Mouse (Mus musculus) inflammation-experienced regulatory T-cells, adult 6 months (primary cell): Measurements from ENCODE around the gene Rps6ka2. TPM values are rescaled to one million over a fixed set of nuclear protein-coding genes. Genes with fewer than 3 reads are reported as not detected.
A peak's percentile ranks its signal among the peaks of the same experiment; 100 is the strongest.
"Not testable (repeated sequence)": the region's sequence is repeated elsewhere in the genome, so short reads cannot be mapped to it uniquely, and the experiment has no call there.

Experiments
- ATAC-seq: one replicate; pipeline ENCODE4 v1.8.0; 2017
- polyA plus RNA-seq, 3 experiments: library from polyadenylated mRNA; unstranded; fragments of 100-300 nt; shearing (Covaris generic); gene quantifications; one replicate each; pipeline ENCODE4 v1.2.1; 2017

The Rps6ka2 gene
- 1 to 10 TPM in 1 of 3 experiments, under 1 TPM in 2; 0.34 to 1.1 (median 0.66) TPM for polyA plus RNA-seq

DNA sequence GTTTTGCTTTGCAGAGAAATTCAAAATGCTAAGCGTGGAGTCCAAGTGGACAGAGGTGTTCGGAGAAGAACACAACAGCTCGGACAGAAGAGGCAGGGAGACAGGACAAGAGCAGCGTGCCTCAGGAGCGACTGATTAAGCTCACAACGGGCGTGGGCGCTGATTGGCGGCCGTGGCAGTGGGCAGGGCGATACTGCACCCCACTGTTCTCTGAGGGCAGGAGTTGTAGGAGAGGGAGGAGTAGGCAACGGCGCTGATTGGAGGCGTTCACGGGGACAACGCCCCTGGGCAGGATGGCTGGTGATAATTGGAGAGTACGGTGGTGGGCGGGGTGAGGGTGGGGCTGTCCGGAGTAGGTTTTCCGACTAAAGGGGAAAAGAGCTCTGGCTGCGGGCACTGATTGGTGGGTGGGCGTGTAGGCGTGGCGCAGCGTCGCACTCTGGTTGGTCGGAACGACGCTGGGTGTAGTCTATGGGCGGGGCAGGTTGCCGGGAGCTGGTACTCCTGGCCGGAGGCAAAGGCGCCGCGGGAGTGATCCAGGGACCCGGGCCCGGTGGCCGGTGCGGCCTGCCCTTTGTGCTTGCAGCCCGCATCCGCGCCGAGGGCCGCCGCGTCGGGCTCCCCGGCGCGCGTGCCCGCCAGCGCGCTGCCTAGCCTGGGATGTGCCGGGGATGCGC is at the start of gene Rps6ka2:
Gene Rps6ka2, plus strand, starts transcription at position 489 of the 677 bp plus-strand sequence.
- ATAC-seq, result peak; percentile 97

DNA sequence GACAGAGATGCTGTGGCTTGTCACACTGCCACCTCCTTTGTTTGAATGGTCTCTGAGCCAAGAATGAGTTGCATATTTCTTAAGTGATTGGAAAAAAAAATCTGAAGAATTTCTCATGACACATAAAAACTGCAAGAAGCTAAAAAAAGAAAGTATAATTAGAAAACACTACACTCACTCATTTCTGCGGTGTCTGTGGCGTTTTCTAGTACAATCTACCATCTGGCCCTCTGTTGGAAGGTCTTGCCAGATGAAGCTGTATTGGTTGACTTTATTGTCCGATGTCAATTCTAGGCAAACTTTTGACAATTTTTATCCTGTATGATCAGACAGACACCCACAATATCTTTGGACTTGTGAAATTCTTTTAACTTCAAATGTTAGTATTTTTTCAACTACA is 49.1 kb upstream of the Rps6ka2 start:
- not testable (repeated sequence) for ATAC-seq

DNA sequence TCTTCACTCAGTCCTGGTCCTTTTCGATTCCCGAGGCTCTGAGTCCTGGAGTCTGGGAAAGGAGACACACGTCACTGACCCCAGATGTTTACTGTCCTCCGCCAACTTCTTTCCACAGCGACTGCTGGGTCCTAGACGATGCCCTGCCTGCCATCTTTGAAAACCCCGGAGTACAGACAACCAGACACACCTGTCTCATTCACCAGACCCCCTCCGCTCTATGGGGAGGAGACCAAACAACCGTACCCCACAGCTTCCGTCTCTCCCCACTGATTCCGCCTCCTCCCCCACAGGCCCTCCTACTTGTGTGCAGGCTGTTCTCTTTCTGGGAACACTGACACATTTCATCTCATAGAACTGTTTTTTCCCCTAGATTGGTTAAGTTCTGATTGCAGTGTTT is 47.4 kb upstream of the Rps6ka2 start:
- not testable (repeated sequence) for ATAC-seq

DNA sequence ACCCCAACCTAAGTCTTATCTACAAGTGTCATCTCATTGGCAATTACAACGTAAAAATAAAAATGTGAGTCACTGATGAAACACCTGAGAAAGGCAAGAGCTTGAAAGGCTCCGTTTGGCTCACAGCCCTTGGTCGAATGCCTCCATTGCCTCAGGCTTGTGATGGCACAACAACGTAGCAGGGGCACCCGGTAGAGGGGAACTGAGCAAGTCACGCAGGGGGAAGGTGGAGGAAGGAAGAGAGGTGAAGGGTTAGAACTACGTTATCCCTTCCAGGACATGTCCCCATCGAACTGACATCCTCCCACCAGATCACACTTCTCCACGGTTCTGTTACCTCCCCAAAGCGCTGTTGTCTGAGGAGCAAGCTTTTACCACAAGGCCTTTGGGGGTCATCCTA is 43.4 kb upstream of the Rps6ka2 start:
- not testable (repeated sequence) for ATAC-seq

DNA sequence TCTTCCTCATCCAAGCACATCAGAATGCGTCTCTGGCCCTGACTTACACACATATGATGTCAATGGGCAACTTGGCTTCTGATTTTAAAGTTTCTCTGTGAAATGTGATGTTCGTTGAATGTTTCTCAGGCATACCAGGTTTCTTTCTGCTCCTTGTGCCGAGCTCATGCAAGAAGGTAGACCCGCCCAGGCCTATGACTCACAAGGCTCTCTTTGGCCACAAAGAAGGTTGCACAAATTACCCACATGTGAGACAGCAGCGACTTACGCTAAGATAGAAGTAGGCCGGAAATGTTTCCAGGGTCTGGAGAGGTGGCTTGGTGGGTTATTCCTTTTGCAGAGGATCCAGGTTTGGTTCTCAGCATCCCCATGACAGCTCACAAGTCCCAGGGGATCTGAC is 35.9 kb upstream of the Rps6ka2 start:
- not testable (repeated sequence) for ATAC-seq

DNA sequence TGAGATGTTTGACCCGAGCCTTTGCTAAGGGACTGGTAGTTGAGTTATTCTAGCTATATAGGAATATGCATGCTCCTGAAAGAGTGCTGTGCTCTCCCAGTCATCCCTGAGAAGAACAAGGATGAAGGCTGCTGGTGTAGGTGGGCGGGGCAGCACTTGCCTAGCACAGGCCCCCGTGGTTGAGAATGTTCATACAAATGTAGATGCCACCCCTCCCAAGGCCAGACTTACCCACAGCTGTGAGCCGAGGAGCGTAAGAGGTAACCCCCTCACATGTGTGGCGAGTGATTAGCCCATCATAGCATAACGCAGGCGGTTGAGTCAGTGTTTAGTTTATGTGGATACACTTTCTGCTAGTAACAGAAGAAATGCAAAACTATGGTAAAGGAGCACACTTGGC is 34.6 kb upstream of the Rps6ka2 start:
- ATAC-seq, result not testable (repeated sequence)

DNA sequence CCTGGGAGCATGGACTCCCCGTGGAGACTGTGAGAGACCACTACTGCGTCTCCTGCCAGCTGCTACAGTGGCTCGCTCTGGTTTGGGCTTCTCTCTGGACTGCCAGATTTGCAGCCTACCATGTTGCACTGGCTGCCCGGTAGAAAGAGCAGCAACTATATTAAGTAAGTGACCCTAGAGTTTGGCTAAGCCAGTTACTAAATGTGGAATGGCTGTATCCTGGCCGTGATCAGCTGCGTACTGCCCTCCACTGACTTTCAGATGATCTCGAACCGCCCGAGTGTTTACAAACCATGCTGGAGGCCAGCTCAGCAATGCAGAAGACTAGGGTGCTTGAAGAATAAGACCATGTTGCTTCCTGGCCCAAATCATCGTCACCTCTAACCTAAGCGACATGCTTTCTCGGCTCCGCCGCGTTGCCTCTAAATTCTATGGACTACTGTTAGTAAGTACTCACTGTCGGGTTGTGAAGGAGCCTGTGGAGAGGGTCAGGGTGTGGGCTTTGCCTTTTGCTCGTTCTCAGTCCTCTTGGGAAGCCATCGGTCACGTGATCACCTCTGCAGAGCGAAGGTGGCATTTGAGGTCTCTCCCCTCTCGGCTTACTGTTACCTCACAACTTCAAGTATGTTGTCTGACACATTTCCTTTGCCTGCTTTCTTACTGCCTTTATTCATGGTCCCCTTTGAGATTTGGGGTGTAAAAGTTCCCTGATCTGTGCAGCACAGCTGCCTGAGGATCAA is 31.6 kb upstream of the Rps6ka2 start:
- ATAC-seq, result no peak

DNA sequence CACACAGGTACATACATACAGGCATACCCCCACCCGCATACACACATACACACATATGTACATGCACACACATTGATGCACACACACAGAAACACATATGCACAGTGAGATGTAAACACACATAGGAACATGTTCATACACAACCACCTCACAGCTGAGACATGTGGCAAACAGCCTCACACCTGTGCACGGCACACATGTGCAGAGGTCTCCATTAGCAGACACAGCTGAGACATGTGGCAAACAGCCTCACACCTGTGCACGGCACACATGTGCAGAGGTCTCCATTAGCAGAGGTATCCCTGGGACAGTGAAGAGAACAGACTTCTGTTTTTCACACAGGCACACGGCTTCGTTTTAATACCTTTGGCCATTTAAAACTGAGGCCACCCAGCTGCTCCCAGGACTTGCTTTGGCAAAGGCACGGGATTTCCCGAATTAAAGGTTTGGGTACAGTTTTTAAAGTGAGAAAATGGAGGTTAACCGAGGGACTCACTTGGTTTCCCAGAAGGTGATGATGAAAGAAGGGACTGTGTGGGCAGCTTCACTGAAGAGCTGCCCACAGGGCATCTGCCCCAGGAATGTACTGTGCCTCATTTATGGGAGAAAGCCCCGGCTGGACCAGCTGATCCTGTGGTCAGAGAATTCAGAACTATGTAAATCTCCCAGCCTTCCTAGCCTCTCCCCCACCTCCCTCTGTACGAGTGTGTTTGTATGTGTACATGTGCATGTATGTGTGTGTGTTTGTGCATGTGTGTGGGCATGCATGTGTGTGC is 29.3 kb upstream of the Rps6ka2 start:
- no peak for ATAC-seq

DNA sequence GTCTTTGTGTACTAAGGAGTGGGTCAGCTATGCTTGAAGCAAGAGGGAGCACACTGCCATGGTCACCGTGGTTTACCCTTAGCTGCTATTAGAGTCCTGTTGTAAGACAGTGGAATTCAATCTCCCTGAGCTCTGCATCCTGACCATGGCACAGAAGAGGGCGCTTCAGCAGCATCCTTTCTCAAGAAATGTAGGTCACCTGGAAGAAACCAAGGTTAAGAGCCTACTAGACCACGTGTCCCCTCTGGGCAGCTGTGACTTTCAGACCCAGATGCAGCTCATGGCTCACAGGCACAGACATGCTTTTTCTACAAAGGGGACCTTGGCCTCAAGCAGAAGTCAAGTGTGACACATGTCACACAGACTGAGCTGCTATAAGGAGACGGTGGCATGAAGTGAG is 27.5 kb upstream of the Rps6ka2 start:
- no peak for ATAC-seq

DNA sequence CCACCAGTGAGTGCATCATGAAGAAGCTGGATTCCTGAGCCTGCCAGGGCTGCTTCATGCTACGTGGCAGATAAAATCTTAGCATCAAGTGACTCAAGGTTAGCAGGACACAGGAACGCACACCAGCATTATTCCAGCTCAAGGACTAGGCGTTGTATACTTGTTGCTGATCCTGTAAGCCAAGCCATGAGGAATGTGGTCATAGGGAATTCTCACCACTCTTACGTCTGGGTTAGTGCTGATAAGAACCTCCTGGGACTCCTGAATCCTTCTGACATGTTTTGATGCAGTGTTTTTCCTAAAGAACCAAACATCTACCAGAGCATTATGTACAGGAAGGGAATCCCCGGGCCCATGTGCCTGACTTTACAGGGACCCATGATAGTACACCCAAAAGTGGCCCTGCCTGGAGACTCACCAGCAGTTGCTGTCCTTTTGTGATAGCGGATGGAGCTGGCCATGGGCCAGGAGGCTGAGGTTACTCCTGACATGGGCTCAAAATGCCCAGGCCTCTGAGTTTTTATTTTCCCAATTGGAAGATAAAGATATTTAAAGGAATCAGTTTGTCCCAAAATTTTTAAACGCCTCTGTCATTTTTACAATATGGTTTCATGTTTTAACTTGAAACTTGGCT is 25.9 kb upstream of the Rps6ka2 start:
- ATAC-seq, result no peak

DNA sequence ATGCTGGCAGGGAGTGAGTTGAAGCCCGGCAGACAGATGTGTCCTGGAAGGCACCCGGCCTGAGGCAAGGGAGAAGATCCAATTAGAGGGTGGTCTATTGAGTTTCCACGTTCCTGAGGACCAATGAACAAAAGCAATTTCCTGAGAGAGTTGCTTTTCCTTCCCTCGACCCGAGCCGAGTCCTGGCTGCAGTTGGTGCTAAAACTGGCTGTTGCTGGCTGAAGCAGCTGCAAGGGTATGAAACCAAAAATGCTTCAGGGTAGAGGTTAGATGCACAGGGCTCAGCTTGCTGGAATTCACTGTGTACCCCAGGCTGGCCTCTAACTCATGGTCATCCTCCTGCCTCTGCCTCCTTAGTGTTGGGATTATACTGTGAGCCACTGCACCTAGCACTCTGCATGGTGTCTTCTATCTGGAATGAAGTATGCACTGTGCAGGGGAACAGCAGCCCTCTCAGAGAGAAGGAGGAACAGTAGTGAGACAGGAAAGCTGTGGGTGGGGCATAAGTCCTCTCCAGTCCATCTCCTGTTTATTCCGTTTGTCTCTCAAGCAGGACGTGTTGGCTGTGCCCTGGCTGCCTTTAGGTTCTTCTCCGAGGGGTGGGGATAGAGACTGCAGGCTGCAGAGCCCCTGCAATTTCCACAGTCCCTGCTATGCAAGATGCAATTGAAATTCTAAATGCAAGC is 24.4 kb upstream of the Rps6ka2 start:
- no peak for ATAC-seq

DNA sequence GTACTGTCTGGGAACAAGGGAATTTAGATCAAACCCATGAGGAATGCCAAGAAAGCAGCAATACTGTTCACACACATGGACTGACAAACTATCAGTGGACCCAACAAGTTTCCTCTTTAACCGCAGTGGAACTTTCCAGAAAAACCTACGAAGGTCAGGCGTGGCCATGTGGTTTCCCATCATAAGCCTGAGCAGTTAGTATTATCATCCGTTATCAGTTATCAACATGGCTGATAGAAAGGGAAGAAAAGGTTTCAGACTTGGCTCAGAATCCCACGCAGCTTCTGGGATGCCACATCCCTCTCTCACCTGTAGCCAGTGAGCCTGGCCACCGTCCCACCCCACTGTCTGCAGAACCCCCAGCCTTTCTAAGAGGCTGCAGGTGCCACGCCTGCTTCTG is 23.4 kb upstream of the Rps6ka2 start:
- no peak for ATAC-seq

DNA sequence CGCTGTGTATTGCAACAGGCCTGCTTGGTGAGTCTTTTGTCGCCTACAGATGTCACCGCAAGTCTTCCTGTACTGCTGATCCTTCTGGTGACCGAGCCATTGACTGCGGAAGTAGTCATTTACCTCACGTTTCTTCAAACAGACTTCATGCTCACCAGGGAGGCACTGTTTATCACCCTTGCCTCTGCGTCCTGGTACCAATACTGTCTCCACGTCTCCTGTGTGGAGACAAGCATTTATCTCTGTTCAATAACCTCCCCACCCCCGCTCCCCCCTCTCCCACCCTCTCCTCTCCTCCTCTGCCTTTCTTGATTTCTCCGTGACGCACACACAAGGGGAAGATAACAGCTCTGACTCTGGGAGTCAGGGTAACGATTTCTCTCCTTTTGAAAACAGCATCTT is 22.0 kb upstream of the Rps6ka2 start:
- ATAC-seq, result peak; percentile 87

DNA sequence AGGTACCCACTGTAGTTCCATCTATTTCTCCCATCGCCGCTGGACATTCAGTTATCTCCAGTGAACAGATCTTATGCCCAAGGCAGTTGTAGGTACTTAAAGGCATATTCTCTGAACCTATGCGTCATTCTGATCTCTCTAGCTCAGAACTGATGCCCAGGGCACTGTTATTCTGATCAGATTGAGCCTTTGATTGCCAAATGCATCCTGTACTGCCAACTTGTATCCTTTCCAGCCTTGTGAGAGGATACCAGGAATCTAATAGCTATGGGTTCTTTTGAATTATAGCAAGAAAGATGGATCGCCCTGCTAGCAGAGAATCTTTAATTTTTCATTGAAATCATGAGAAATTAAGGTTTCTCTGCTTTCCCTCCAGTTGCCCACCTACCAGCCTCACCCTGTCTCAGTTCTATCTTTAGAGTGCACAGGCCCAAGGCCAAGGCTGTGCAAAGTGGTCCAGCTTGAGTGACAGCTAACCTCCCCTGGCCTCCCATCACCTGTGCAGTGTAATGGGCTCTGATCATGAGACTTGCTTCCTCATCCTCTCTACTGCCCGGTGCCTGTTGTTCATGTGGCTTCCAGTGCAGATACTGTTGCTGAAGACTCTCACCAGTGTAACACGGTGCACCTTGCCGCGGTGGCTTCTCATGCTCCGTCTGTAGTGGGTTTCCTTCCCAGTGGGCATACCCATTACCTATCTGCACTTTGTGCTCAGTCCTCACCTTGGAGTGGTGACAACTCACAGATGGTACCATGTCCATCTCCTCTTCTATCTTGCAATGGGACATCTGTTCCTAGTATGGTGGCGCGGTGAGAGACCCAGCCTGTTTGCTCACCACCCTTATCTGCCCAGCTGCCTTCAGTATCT is 20.4 kb upstream of the Rps6ka2 start:
- no peak for ATAC-seq

DNA sequence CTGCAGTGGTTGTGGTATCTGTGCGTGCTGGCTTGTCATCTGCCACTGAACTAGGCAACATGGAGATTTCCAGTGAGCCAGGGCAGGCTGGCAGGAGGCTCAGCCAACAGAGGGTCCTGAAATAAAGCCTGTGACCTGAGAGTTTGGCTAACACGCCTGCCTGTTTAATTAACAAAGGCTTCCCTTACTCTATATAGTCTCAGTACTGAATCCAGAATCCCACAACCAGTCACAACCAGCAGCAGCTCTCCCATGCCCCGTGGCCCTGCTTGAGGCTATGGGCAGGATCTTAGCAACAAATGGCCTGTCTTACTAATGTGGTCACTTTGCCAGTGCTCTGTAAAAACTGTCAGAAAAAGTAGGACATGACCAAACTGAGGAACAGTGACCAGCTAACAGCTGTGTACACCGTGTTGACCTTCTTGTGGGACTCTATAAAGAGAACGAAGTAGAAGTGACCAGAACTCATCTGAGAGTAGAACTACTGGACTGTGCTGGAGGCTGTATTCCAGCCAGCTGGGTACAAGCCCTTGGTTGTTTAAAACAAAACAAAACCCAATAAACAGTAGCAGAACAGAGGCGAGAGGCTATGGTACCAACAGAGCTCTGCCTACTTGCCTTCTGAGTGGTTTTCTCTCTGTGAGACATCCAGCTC is 18.3 kb upstream of the Rps6ka2 start:
- no peak for ATAC-seq

DNA sequence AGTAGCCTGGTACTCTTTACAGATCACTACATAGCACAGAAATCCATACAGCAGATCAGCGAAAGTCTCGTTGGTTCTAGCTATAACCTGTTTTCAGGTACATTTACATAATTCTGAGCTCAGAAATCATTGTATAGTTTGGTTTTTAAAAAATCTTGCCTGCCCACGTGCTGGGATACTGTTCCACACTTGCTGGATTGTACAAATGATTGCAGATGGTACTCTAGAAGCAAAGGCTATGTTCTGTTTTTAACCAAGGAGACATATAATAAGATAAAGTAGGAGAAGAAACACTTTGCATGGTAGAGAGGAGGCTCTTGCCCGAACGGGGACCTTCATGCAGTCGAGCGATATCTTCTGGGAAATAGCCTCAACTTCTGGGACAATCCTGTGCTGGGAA is 17.3 kb upstream of the Rps6ka2 start:
- no peak for ATAC-seq

DNA sequence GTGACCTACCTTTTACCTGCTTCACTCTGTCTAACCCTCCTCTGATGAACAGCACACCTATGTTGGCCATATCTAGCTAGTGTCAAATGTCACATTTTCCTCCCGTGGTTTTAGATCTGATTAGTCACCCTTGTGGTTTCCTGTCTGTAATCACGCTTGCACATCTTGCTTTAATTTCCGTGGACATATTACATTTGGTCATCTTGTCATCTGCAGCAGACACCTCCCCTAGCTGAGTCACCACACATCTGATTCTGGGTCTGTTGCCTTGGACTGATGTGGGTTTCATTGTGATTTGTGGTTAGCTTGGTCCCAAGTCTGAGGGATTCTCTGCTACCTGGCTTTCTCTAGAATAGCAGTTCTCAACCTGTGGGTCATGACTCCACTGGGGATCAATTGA is 6.0 kb upstream of the Rps6ka2 start:
- peak; percentile 84 for ATAC-seq

DNA sequence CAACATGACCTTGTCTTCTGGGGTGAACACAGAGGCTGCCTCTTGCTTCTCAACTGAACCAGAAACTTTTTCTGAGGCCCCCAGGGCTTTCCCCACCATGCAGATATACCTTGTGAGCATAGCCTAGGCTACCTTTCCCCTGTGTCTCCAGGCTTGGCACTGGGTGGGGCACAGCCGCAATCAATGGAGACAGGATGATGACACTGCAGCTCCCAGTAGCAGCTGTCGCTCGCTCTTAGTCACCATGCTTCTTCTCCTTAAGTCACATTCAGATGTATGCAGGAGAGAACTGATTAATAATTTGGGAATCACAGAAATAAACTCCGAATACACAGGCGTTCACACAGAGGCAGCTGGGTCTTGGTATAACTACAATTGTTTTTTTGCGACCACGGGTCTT is 4.4 kb upstream of the Rps6ka2 start:
- no peak for ATAC-seq

DNA sequence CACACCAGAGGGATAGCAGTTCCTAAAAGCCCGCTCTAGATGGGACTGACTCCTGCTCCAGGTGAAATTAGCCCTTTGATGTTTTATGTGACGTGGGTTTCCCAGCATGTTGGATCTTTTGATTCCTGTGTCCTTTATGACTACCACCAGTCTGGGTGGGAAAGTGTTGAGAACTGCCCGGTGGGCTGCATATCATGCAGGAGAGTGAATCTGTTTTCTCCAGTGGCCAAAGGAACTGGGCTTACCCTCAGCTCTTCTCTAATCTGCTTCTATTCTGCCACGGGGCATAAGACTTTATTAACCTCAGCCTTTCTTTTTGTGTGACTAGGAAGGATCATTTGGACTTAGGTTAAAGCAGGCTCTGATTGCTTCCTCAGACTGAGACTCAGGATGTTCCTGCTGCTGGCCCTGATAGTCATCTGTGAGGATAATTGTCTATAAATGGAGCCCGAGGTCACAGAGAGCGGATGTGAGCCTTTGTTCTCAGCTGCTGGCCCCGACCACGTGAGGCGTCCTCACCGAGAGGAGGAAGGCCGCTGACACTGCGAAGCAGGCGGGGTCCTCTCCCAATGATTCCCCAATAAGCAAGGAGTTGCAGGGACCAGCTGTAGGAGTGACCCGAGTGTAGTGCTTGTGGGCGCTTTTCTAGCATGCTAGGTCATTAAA is 821 bp upstream of the Rps6ka2 start:
- ATAC-seq, result peak; percentile 20
